Mouse (Mus musculus) stomach, adult 2 months (tissue): ENCODE results near the gene Drd5. TPM values are rescaled to one million over a fixed set of nuclear protein-coding genes. Genes with fewer than 3 reads are reported as not detected.

Experiments used
- polyA plus RNA-seq: library from polyadenylated mRNA; depleted of rRNA; stranded (reverse); fragments of >200 nt; gene quantifications from 2 replicates; pipeline ENCODE4 v1.2.3, GENCODE M21; 2012; rRNA removed

The Drd5 gene
- polyA plus RNA-seq: not detected in 2 replicates

DNA sequence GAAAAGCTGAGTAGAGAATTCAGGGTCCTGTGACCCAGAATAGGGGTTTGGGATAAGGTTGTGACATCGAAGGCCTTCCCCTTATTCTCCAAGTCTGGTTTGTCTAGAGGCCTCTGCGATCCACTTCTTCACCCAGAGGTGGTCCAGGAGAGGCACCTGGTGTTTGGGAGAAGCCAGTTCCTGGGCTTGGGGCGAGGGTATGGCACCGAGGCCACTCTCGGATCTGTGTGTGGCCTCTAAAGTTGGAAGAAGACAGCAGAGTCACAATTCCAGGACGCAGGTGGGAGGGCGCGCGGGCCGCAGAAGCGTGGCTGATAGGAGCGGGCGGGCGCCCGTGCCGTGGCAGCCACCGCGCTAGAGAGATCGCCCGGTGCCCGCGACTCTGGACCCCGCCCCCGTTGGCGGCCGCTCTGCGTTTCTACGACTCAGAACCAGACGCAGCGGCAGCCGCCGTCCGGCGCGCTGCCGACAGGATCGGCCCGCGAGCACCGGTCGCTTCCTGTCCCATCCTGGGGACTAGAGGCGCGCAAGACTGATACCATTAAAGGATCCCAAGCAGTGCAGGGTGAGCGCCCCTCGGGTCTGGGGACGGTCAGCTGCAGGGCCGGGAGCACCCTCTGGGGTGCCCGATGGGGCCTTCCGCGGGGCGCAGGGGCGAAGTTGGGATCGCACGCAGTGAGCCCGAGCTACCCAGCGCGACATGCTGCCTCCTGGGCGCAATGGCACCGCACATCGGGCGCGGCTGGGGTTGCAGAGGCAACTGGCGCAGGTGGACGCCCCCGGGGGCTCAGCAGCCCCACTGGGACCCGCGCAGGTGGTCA, at the start of gene Drd5:
Drd5 (plus strand) TSS at position 402 of the 821 bp plus-strand sequence.

DNA sequence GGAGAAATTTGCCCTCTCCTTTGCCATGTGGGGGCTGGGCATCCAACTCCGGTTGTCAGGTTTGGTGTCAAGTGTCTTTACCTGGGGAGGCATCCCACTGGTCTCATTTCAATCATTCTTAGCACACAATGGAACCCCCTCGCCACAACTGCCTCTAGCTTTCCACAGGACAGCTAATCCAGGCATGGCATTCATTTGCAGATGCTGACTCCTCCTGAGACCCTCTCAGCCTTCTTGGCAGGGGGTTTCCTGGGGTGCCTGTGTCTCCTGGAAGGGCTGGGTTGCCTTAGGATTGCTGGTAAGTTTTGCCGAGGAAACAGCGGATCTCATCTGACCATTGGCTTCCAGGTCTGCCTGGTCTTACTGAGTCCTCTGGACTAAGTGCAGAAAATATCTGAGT, 43.4 kb upstream of the Drd5 start, which contains the start of gene Otop1:
Otop1 (plus strand) TSS at position 202 of the 400 bp plus-strand sequence.

Other genes starting within 250 kb of the Drd5 start
- gene Nsg1, start 159.5 kb upstream of the Drd5 start, polyA plus RNA-seq: 4.7 and 5.1 TPM in 2 replicates
- gene Zbtb49, start 98.9 kb upstream of the Drd5 start, polyA plus RNA-seq: 4.4 and 6.8 TPM in 2 replicates
- gene Lyar, start 98.9 kb upstream of the Drd5 start, polyA plus RNA-seq: 0.36 and 0.85 TPM in 2 replicates
- gene Tmem128, start 59.2 kb upstream of the Drd5 start, polyA plus RNA-seq: 6.9 and 10.1 TPM in 2 replicates
- 0.02 and 0.19 TPM in 2 replicates for gene Otop1, start 43.4 kb upstream of the Drd5 start, polyA plus RNA-seq
- 0.34 and 0.65 TPM in 2 replicates for gene Slc2a9, start 183.8 kb downstream of the Drd5 start, polyA plus RNA-seq
- gene Wdr1, start 243.9 kb downstream of the Drd5 start, polyA plus RNA-seq: 71.4 and 79.3 TPM in 2 replicates